22 mouse cellular contexts compared by ENCODE assay signal in genomic region chr4:119707751-119708150, GRCm38 (mm10). TPM values are rescaled to one million over a fixed set of nuclear protein-coding genes. Genes with fewer than 3 reads are reported as not detected.
DNase-seq lines count a peak whose midpoint lies in the region; ATAC-seq lines count a peak whose summit lies in the region.
"Had no signal": no experiment of that assay in that cellular context is flagged by ENCODE, and none has a peak within 500 bp of the region (broad histone marks: within the 10 kb centered on the region; RNA-seq: fewer than 3 reads in every experiment).

No protein-coding gene starts in this region.

- H3K9me3 ChIP-seq in heart, embryonic 11.5 days (replicated peaks; ENCODE audit: control insufficient read depth, low read length): no peaks in the 10 kb centered on the region
- H3K9me3 ChIP-seq in neural tube, embryonic 15.5 days (replicated peaks): no peaks in the 10 kb centered on the region
- no peaks in the 10 kb centered on the region for H3K9me3 ChIP-seq in intestine, embryonic 15.5 days
- H3K9me3 ChIP-seq: heart, embryonic 13.5 days; neural tube, embryonic 12.5 days had no signal

- H3K4me2 ChIP-seq in heart, embryonic 11.5 days: no peak overlapping the region
- no peak overlapping the region for H3K4me2 ChIP-seq in neural tube, embryonic 15.5 days
- H3K4me2 ChIP-seq in intestine, embryonic 15.5 days (replicated peaks): no peak overlapping the region
- H3K4me2 ChIP-seq: heart, embryonic 13.5 days; neural tube, embryonic 12.5 days had no signal

- H3K4me1 ChIP-seq in heart, embryonic 11.5 days (ENCODE audit: control insufficient read depth, insufficient read depth, low read length): no peaks in the 10 kb centered on the region
- H3K4me1 ChIP-seq in neural tube, embryonic 15.5 days: peaks cover 4% of the 10 kb centered on the region; the same call in 1 of the 2 replicates
- no peaks in the 10 kb centered on the region for H3K4me1 ChIP-seq in intestine, embryonic 15.5 days (replicated peaks)
- H3K4me1 ChIP-seq: heart, embryonic 13.5 days had no signal

- no peak for ATAC-seq in heart, embryonic 11.5 days (replicated peaks; ENCODE audit: insufficient number of reproducible peaks, low FRiP score, low TSS enrichment)
- no peak; the same call in 1 of the 2 replicates for ATAC-seq in neural tube, embryonic 15.5 days (ENCODE audit: low FRiP score)
- ATAC-seq in intestine, embryonic 15.5 days: no peak
- ATAC-seq: forebrain, postnatal 0 days; hindbrain, embryonic 16.5 days; liver, postnatal 0 days had no signal

- DNase-seq in heart, adult 18-20 months: peak; percentile 51 to 83
- DNase-seq in lung, postnatal 14 days: peak; percentile 5
- no peak for DNase-seq in lung, postnatal 25 days (ENCODE audit: low spot score)
- peak; percentile 50 for DNase-seq in heart, postnatal 4 days
- DNase-seq in left cerebral cortex, postnatal 36 days (ENCODE audit: low spot score in 2 of 2): no peak
- DNase-seq: adrenal gland, adult 2 months; cerebellum, adult 11 months; forebrain, postnatal 0 days; liver, postnatal 0 days had no signal

- H3K27me3 ChIP-seq in heart, embryonic 11.5 days (ENCODE audit: control insufficient read depth, insufficient read depth, low read length): peaks cover 2% of the 10 kb centered on the region; the same call in 1 of the 2 replicates
- H3K27me3 ChIP-seq in neural tube, embryonic 15.5 days (replicated peaks): no peaks in the 10 kb centered on the region
- H3K27me3 ChIP-seq in intestine, embryonic 15.5 days (replicated peaks): no peaks in the 10 kb centered on the region
- H3K27me3 ChIP-seq: heart, embryonic 13.5 days; neural tube, embryonic 12.5 days had no signal

- H3K27ac ChIP-seq in heart, embryonic 11.5 days (ENCODE audit: low read depth, low read length): no peak overlapping the region
- H3K27ac ChIP-seq in neural tube, embryonic 15.5 days (replicated peaks): no peak overlapping the region
- no peak overlapping the region for H3K27ac ChIP-seq in intestine, embryonic 15.5 days
- H3K27ac ChIP-seq: heart, embryonic 13.5 days; left cerebral cortex, adult 2 months; neural tube, embryonic 12.5 days had no signal

- no peak overlapping the region for H3K9ac ChIP-seq in heart, embryonic 11.5 days (ENCODE audit: low read depth, low read length)
- no peak overlapping the region for H3K9ac ChIP-seq in neural tube, embryonic 15.5 days (replicated peaks)
- H3K9ac ChIP-seq in intestine, embryonic 15.5 days: no peak overlapping the region
- H3K9ac ChIP-seq: forebrain, postnatal 0 days; heart, embryonic 13.5 days; liver, postnatal 0 days; neural tube, embryonic 12.5 days had no signal

- intact Hi-C loops in left cerebral cortex, postnatal 36 days (cut with DNase I): no loop called here

- no peak overlapping the region for H3K4me3 ChIP-seq in heart, embryonic 11.5 days (ENCODE audit: low read depth, low read length)
- no peak overlapping the region for H3K4me3 ChIP-seq in neural tube, embryonic 15.5 days (replicated peaks)
- no peak overlapping the region for H3K4me3 ChIP-seq in intestine, embryonic 15.5 days (replicated peaks)
- H3K4me3 ChIP-seq: heart, embryonic 13.5 days; left cerebral cortex, adult 2 months; megakaryocyte, embryonic 14.5 days; neural tube, embryonic 12.5 days had no signal

- WGBS in heart, embryonic 11.5 days (ENCODE audit: insufficient replicate concordance): 47% methylated on average over 3 of the region's 3 CpGs
- WGBS in neural tube, embryonic 15.5 days: 4% methylated on average over 3 of the region's 3 CpGs
- 36% methylated on average over 3 of the region's 3 CpGs for WGBS in intestine, embryonic 15.5 days

- H3K36me3 ChIP-seq in heart, embryonic 11.5 days (ENCODE audit: control insufficient read depth, insufficient read depth, low read length): no peaks in the 10 kb centered on the region
- no peaks in the 10 kb centered on the region for H3K36me3 ChIP-seq in neural tube, embryonic 15.5 days
- H3K36me3 ChIP-seq in intestine, embryonic 15.5 days: no peaks in the 10 kb centered on the region
- H3K36me3 ChIP-seq: heart, embryonic 13.5 days; neural tube, embryonic 12.5 days had no signal

RNA-seq across cellular contexts. Expression of gene Hivep3, which starts 25.8 kb away (rescaled TPM):
- 1 to 10 TPM; 5.3 to 6.8 TPM for total RNA-seq in heart, adult 18-20 months (2021)
- 4.8 and 6.7 TPM in 2 replicates for polyA plus RNA-seq in heart, embryonic 11.5 days (2014; fragmentation: Nextera tagmentation; extraction: Ambion mirVana)
- total RNA-seq in heart, postnatal 4 days (2021): 1 to 10 TPM; 6.2 to 7.1 TPM
- polyA plus RNA-seq in neural tube, embryonic 15.5 days (2015; fragmentation: Nextera tagmentation; extraction: Ambion mirVana): 21.0 and 23.6 TPM in 2 replicates
- polyA plus RNA-seq in intestine, embryonic 15.5 days (2015; fragmentation: Nextera tagmentation; extraction: Ambion mirVana): 5.0 and 5.4 TPM in 2 replicates
- 10 to 100 TPM; 50.5 to 64.8 TPM for total RNA-seq in left cerebral cortex, postnatal 36 days (2021)

RNA-seq across cellular contexts. Expression of gene Guca2b, which starts 49.0 kb away (rescaled TPM):
- under 1 TPM; 0.51 to 0.65 TPM for total RNA-seq in heart, adult 18-20 months (2021)
- polyA plus RNA-seq in heart, embryonic 11.5 days (2014; fragmentation: Nextera tagmentation; extraction: Ambion mirVana): not detected in 2 replicates
- total RNA-seq in heart, postnatal 4 days (2021): under 1 TPM in 1 of 2 experiments, not detected in 1; 0.79 TPM
- polyA plus RNA-seq in neural tube, embryonic 15.5 days (2015; fragmentation: Nextera tagmentation; extraction: Ambion mirVana): not detected in 2 replicates
- 37.5 and 60.8 TPM in 2 replicates for polyA plus RNA-seq in intestine, embryonic 15.5 days (2015; fragmentation: Nextera tagmentation; extraction: Ambion mirVana)
- total RNA-seq in left cerebral cortex, postnatal 36 days (2021): not detected
- total RNA-seq: adrenal gland, adult 2 months; ES-E14; forebrain, postnatal 0 days; left cerebral cortex, adult 2 months; midbrain, postnatal 0 days had no signal
- polyA plus RNA-seq: adrenal gland, adult 2 months; C2C12; embryonic facial prominence, embryonic 11.5 days; forebrain, postnatal 0 days; heart, embryonic 13.5 days; hindbrain, embryonic 16.5 days; limb, embryonic 14.5 days; liver, postnatal 0 days; midbrain, postnatal 0 days; neural tube, embryonic 12.5 days had no signal

Comparison
In these comparisons a context has a peak if more than half of its experiments do, and no peak if none do; other contexts are left out.
1. DNase-seq: peak in heart, adult 18-20 months (2 of 2), lung, postnatal 14 days (single experiment) and heart, postnatal 4 days (single experiment); none in lung, postnatal 25 days (single experiment) and left cerebral cortex, postnatal 36 days (0 of 2).
2. RNA of gene Hivep3, which starts 25.8 kb away (total RNA-seq): 50.5 to 64.8 TPM in left cerebral cortex, postnatal 36 days; 6.2 to 7.1 TPM in heart, postnatal 4 days and 5.3 to 6.8 TPM in heart, adult 18-20 months; every median in the first group is over 4 times any median in the second.